Mouse (Mus musculus) right cerebral cortex, adult 18-20 months (tissue): Measurements from ENCODE around the gene Btbd8.
A peak's percentile ranks its signal among the peaks of the same experiment; 100 is the strongest.

Experiments used
- DNase-seq: peaks from one replicate; pipeline ENCODE4 v3.0.0; 2022; ENCODE audit warnings: mixed read lengths

Btbd8 gene

DNA sequence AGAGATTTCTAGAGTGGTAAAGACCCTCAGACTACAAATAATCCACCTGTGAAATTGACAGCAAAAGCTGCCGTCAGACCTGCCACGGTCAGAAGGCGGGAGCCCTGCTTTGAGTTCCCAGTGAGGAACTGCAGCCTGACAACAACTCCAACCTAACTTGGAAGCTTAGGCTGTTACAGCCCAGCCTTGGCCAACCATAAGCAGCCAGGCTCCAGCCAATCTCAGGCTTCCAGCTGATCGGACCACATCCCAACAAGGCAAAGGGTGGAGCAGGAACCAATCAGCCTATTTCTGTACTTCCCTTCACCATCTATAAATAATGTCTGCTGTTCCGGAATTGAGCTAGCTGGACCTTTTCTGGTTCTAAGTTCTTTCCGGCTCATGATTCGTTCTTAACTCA, 84.1 kb downstream of the Btbd8 start:
- peak; percentile 74 for DNase-seq

DNA sequence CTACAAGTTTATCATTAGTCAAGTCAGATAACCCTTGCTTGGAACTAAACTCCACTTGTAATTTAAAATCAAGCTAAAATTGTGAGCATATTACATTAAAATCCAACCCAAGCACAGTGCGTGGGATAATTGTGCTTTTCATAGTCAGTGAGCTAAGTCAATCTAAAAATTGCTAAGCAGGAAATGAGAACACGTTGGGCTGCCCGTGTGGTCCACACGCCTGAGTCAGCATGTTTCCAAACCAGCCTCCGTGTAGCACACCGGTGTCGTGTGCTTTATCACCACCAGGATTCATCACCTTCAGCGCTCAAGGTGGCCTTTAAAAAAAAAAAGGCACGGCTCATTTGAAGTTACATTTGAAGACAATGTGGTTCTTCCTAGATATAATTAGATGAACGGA, 86.5 kb downstream of the Btbd8 start:
- peak; percentile 76 for DNase-seq

DNA sequence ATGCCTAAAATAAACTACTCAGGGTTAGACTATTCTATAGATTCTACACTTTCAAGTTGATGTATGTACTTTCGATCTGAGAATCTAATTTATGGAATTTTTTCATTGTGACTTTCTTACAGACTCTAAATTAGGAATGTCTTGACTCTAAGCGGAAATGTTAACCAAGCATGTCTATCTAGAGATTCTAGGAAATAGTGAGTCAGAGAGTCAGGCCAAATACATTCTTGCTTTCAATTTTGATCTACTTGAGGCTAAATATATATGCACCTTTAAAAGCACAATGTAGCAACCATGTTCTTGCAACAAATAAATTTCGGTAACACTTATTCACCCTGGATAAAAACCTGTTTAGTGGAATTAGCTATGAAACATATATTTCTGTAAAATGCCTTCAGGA, 91.1 kb downstream of the Btbd8 start:
- no peak for DNase-seq

DNA sequence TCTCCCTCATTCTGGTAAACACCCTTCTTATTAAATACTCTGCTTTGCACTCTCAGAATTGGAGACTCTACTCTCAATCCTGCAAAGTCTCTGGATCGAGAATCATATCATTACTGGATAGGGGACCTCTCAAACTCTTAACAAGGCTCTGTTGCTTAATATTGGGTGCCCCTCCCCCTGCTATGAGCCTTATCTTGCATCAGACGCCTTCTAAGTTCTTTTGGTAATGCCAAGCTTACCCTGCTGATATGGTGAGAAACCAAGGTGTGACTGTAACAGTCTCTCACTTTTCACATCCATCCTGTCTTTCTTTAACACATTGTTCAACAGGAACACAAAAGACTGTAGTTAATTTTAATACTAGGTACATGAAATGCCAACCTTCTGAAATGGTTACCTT, 95.8 kb downstream of the Btbd8 start:
- DNase-seq, result no peak

DNA sequence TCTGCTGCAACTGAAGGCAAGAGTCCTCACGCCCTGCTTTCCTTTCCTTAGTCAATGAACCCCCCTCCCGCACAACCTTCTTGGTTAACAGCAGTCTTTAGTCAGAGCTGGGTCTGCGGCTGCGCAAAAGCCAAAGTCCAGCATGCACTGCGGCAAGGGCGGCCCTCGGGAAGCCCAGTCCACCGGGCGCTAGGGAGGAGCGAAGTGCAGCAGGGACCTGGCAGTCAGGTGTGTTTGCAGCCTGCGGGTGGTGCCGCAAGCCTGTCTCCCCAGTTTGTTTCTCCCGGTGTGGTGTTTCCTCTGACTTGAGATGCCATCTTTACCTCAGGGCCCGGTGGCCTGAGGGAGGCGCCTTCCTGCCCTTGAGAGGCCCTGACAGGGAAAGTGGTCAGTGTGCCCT, 96.8 kb downstream of the Btbd8 start, which contains the start of gene 1700028K03Rik:
1700028K03Rik (plus strand) TSS at position 129 of the 400 bp plus-strand sequence.
- no peak for DNase-seq

DNA sequence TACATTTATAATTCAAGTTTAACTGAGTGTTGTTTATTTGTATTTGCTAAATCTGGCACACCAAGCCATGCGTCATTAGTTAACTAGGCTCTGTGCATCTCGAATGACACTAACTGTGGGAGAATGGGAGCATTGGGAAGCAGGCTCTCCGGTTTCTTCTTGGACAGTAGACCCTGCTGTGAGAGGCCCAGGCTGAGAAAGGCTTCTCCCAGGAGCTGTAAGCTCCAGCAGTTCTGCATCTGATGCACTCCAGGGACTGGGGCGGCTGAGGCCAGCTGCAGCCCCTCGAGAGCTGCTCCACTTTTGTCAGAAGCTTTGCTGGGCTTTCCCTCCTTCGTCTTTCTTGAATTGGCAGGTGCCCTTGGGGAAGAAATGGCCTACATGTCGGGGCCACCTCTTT, 103.9 kb downstream of the Btbd8 start:
- DNase-seq, result no peak

DNA sequence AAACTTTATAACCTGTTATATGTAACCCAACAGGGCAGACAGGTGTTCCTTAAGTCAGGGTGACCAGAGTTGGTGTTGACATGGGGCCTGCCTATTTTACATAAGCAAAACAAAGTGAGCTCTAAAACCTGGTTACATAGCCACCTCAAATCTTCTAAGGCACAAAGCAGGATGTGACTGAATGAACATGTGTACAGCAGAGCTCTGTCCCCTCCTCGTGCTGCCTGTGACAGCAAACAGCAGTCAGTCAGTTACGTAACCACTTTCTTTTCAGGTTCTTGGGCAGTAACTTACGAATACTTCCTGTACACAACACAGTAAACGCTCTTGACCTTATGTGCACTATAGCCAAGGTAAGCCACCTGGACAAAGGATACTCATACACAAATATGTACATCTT, 108.1 kb downstream of the Btbd8 start:
- DNase-seq, result no peak

DNA sequence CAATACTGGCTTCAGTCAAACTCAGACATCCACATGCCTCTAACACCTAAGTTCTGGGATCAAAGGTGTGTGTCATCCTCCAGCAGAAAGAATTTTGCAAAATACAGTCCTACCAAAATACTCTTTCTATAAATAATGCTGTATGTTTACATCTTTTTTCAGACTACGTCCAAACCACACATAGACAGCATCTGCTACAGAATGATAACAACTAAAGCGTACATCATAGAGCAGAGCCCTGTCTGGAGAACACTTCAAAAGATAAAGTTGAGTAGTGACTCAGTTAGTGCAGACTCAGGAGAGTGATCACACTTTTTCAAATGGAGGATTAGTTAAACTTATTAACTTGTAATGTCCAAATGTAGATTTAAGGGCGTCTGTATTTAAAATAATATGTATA, 110.2 kb downstream of the Btbd8 start:
- DNase-seq, result no peak

DNA sequence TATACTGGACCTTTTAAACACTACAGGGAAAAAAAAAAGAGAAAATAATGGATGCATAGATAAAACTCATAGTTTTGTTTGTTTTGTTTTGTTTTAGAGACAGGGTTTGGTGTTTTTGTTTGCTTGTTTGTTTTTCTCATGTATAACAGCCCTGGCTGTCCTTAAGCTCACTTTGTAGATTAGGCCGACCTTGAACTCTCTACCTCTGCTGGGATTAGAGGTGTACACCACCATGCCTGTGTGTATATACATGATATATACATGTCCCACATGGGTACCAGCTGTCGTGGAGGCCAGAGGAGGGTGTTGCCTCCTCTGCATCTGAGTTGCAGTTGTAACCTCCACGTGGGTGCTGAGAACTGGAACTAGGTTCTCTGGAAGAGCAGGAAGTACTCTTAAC, 110.6 kb downstream of the Btbd8 start:
- DNase-seq, result no peak

DNA sequence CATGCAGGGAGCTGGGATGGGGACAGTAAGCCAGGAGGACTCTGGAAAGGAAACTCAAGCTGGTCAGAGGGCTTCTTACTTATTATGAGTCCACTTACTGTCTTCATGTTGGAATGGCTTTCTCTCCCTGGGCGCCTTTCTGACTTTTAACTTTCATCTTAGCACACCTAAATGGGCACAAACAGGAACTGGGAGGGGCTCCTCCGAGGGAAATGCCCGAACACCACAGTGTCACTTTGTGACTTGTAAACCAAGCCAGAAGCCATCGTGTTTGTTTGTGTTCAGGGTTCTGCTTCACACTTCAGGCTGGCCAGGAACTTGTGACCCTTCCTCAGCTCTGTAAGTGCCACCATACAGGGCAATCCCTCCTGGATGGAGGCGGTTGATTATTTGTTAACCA, 116.5 kb downstream of the Btbd8 start:
- DNase-seq, result no peak

DNA sequence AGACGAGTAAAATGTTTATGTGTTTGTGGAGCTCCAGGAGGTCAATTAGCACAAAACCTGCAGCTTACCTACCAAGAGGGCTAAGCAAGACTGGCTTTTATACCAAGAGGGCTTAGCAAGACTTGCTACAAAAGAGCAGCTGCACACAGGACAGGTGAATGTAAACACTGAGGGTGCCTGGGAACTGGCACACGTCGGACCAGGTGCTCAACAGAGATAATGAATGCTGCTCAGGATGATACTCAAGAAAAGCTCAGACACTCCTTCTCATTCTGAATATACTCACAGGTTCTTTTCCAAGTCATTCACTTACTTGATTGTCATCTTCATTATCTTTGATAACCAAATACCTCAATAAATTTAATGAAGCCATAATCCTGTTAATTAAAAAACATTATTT, 119.2 kb downstream of the Btbd8 start:
- no peak for DNase-seq
